17 mouse cellular contexts compared by ENCODE assay signal in the genomic region with DNA sequence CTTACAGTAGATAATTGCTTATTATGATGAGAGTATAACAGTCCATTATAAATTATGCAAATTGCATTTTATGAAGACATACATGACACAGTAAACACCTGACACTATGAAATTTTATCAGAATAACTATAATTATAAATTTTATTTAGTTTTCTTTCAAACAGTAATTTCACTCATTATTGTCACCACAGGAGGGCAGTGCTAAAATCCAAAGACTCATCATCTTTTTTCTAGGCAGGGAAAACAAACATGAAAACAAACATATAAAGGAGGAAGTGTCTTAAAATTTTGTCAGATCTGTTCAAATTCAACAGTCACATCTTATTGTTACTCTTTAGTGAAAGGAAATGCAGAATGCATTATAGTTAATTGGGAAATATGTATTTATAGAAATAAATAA.
"Had no signal": no experiment of that assay in that cellular context is flagged by ENCODE, and none has a peak within 500 bp of the region (broad histone marks: within the 10 kb centered on the region; RNA-seq: fewer than 3 reads in every experiment).

No protein-coding gene starts in this region.

- DNase-seq: liver, postnatal 0 days; lung, adult 2 months; lung, postnatal 14 days; lung, postnatal 36 days; midbrain, embryonic 14.5 days; right cerebral cortex, postnatal 14 days; thymus, adult 2 months; thymus, postnatal 14 days; thymus, postnatal 36 days had no signal

- H3K27ac ChIP-seq: liver, embryonic 15.5 days; lung, embryonic 15.5 days; macrophage; midbrain, embryonic 12.5 days; neural tube, embryonic 12.5 days; stomach, embryonic 15.5 days; stomach, postnatal 0 days had no signal

- H3K4me1 ChIP-seq: liver, embryonic 15.5 days; lung, embryonic 15.5 days; megakaryocyte, embryonic 14.5 days; midbrain, embryonic 12.5 days; neural tube, embryonic 12.5 days; stomach, embryonic 15.5 days had no signal

- H3K9me3 ChIP-seq: liver, embryonic 15.5 days; lung, embryonic 15.5 days; megakaryocyte, embryonic 14.5 days; midbrain, embryonic 12.5 days; neural tube, embryonic 12.5 days; stomach, embryonic 15.5 days had no signal

- H3K36me3 ChIP-seq: liver, embryonic 15.5 days; lung, embryonic 15.5 days; midbrain, embryonic 12.5 days; neural tube, embryonic 12.5 days; stomach, embryonic 15.5 days had no signal

- H3K27me3 ChIP-seq: liver, embryonic 15.5 days; lung, embryonic 15.5 days; megakaryocyte, embryonic 14.5 days; midbrain, embryonic 12.5 days; neural tube, embryonic 12.5 days; stomach, embryonic 15.5 days had no signal

- H3K4me3 ChIP-seq: liver, embryonic 15.5 days; lung, embryonic 15.5 days; megakaryocyte, embryonic 14.5 days; midbrain, embryonic 12.5 days; neural tube, embryonic 12.5 days; stomach, embryonic 15.5 days had no signal

- H3K9ac ChIP-seq: liver, embryonic 15.5 days; liver, postnatal 0 days; lung, embryonic 15.5 days; midbrain, embryonic 12.5 days; neural tube, embryonic 12.5 days; stomach, embryonic 15.5 days had no signal
